Mouse (Mus musculus) liver, embryonic 14.5 days (tissue): ENCODE data around the gene Pou5f1. TPM values are rescaled to one million over a fixed set of nuclear protein-coding genes. Genes with fewer than 3 reads are reported as not detected.

Experiments
- ATAC-seq: fragments of 200-750 bp; cut with Nextera tagmentation; 2 replicates; pipeline ENCODE4 v1.8.0; 2017; ENCODE audit warnings: moderate number of reproducible peaks, mild to moderate bottlenecking, moderate library complexity; ENCODE audit not compliant: insufficient read depth
- DNase-seq, 3 experiments: peaks; one replicate each; pipeline ENCODE4 v3.0.0-alpha.2; 2012 to 2013; ENCODE audit warnings: low read depth in 3 of 3, low spot score in 3 of 3
- H3K27ac ChIP-seq: fragments of 300-500 bp; sonication (generic); 2 replicates; pipeline ENCODE4 v1.5.1; 2014; ENCODE audit warnings: moderate library complexity, mild to moderate bottlenecking, control low read depth, inconsistent platforms
- H3K27me3 ChIP-seq: fragments of 300-500 bp; sonication (generic); 2 replicates; pipeline ENCODE4 v1.6.1; 2014; ENCODE audit warnings: mild to moderate bottlenecking, low read length, moderate library complexity; ENCODE audit not compliant: control insufficient read depth, insufficient read depth
- H3K36me3 ChIP-seq: fragments of 300-500 bp; sonication (generic); replicated peaks from 2 replicates; pipeline ENCODE4 v1.6.1; 2014; ENCODE audit warnings: low read depth; ENCODE audit not compliant: control insufficient read depth, insufficient read depth
- H3K4me1 ChIP-seq, 2 experiments: fragments of 200-500 bp in 1 of 2; fragments of 300-500 bp in 1 of 2; sonication (generic) in 1 of 2; replicated peaks; 2 replicates each; pipeline ENCODE4 v1.6.1; 2012 to 2014; ENCODE audit warnings: antibody characterized with exemption in 1 of 2, inconsistent platforms in 1 of 2, low read length in 1 of 2; ENCODE audit not compliant: control insufficient read depth in 2 of 2, insufficient read depth in 2 of 2
- H3K4me2 ChIP-seq: fragments of 300-500 bp; sonication (generic); 2 replicates; pipeline ENCODE4 v1.6.1; 2014; ENCODE audit warnings: low read depth, mild to moderate bottlenecking, control low read depth, moderate library complexity
- H3K4me3 ChIP-seq, 2 experiments: fragments of 200-500 bp in 1 of 2; fragments of 300-500 bp in 1 of 2; sonication (generic) in 1 of 2; 2 replicates each; pipeline ENCODE4 v1.5.1; 2012 to 2014; ENCODE audit warnings: low read depth in 2 of 2, low read length in 2 of 2, mild to moderate bottlenecking in 2 of 2, control low read depth in 1 of 2, inconsistent platforms in 1 of 2, moderate library complexity in 1 of 2; ENCODE audit not compliant: insufficient read depth in 1 of 2
- H3K9ac ChIP-seq: fragments of 300-500 bp; sonication (generic); replicated peaks from 2 replicates; pipeline ENCODE4 v1.6.1; 2014; ENCODE audit warnings: mild to moderate bottlenecking, control low read depth, moderate library complexity
- H3K9me3 ChIP-seq: fragments of 300-500 bp; sonication (generic); 2 replicates; pipeline ENCODE4 v1.6.1; 2016; ENCODE audit warnings: low read length, mixed read lengths; ENCODE audit not compliant: control insufficient read depth
- CTCF ChIP-seq: IDR thresholded peaks from 2 replicates; pipeline ENCODE4 v1.5.1; 2016; ENCODE audit warnings: antibody characterized with exemption, low read depth, control low read depth
- EP300 ChIP-seq: IDR thresholded peaks from 2 replicates; pipeline ENCODE4 v1.6.1; 2016; ENCODE audit warnings: antibody characterized with exemption, low read depth
- WGBS: fragments of 180-500 bp; shearing (Covaris S2); extraction: QIAGEN DNeasy Blood & Tissue Kit; methylation state at CpG from one replicate; pipeline ENCODE4 v1.1.7; 2014; ENCODE audit not compliant: insufficient replicate concordance; 5-methylcytosine and 5-hydroxymethylcytosine counted together
- polyA plus RNA-seq, 2 experiments: library from polyadenylated mRNA; depleted of rRNA in 1 of 2; stranded (reverse) in 1 of 2; unstranded in 1 of 2; fragments of >200 nt; fragmentation: Nextera tagmentation in 1 of 2; extraction: Ambion mirVana in 1 of 2; gene quantifications; 2 replicates each; pipeline versions ENCODE4 v1.2.1 to v1.2.3; 2012 to 2014

Pou5f1 gene
- polyA plus RNA-seq, 2 experiments, result not detected

GRCm38 (mm10) chr17:35516652-35517500, 11.1 kb downstream of the Pou5f1 start, which contains the start of the genes Tcf19 and Cchcr1:
Tcf19 (minus strand) TSS chr17:35516824.
Cchcr1 (plus strand) TSS chr17:35517100.
- H3K36me3 ChIP-seq, result peaks cover 10% of the 10 kb centered on the region
- H3K9me3 ChIP-seq, result no peaks in the 10 kb centered on the region
- peak within 1 kb of the TSS; percentile 73 for H3K27ac ChIP-seq
- peaks cover 5 to 16% of the 10 kb centered on the region in 2 experiments for H3K4me1 ChIP-seq
- TF ChIP-seq EP300 (peak; percentile 68), CTCF (peak; percentile 36; the same call in 1 of the 2 replicates)
- H3K4me2 ChIP-seq, result peak within 1 kb of the TSS; percentile 85
- peak; percentile 97 to 98 (median 98) for DNase-seq
- no peaks in the 10 kb centered on the region for H3K27me3 ChIP-seq
- peak within 1 kb of the TSS; percentile 76 to 96 for H3K4me3 ChIP-seq
- under 1% methylated on average over 67 of the region's 67 CpGs for WGBS
- ATAC-seq, result peak; percentile 95
- H3K9ac ChIP-seq, result peak within 1 kb of the TSS; percentile 81

- TF ChIP-seq EP300 (no peak), CTCF (no peak)
- ATAC-seq (no peak), DNase-seq (no peak)
- H3K36me3 ChIP-seq, result peaks cover 8% of the 10 kb centered on the region
- H3K4me1 ChIP-seq, result peaks cover 5 to 16% of the 10 kb centered on the region in 2 experiments
- no peaks in the 10 kb centered on the region for H3K9me3 ChIP-seq
- peak overlapping the region; percentile 85 for H3K4me2 ChIP-seq
- peak overlapping the region; percentile 81 for H3K9ac ChIP-seq
- peak overlapping the region; percentile 32; the same call in 1 of the 2 replicates for H3K27ac ChIP-seq
- WGBS, result 15% methylated on average over 12 of the region's 12 CpGs
- peak overlapping the region; percentile 65 to 76 for H3K4me3 ChIP-seq
- H3K27me3 ChIP-seq, result no peaks in the 10 kb centered on the region
These were observed 11.7 kb downstream of the Pou5f1 start for GRCm38 (mm10) chr17:35517526-35517925.

GRCm38 (mm10) chr17:35524354-35524753, 18.5 kb downstream of the Pou5f1 start:
- ATAC-seq (no peak), DNase-seq (no peak)
- Histone ChIP-seq H3K27me3 (no peaks in the 10 kb centered on the region), H3K4me3 (no peak overlapping the region), H3K9ac (no peak overlapping the region), H3K36me3 (peaks cover 2% of the 10 kb centered on the region), H3K4me1 (no peaks in the 10 kb centered on the region), H3K9me3 (no peaks in the 10 kb centered on the region), H3K4me2 (no peak overlapping the region), H3K27ac (no peak overlapping the region)
- WGBS, result 80% methylated on average over 9 of the region's 9 CpGs
- no peak for TF ChIP-seq EP300
- no peak for TF ChIP-seq CTCF

GRCm38 (mm10) chr17:35526644-35527043, 20.8 kb downstream of the Pou5f1 start:
- TF ChIP-seq CTCF (no peak), EP300 (no peak)
- H3K4me1 ChIP-seq, result no peaks in the 10 kb centered on the region
- no peak overlapping the region for H3K4me2 ChIP-seq
- no peaks in the 10 kb centered on the region for H3K9me3 ChIP-seq
- no peaks in the 10 kb centered on the region for H3K27me3 ChIP-seq
- H3K36me3 ChIP-seq, result peaks cover 2% of the 10 kb centered on the region
- no peak overlapping the region for H3K9ac ChIP-seq
- WGBS, result 36% methylated on average over 8 of the region's 8 CpGs
- ATAC-seq, result no peak
- DNase-seq, result no peak
- no peak overlapping the region for H3K4me3 ChIP-seq
- H3K27ac ChIP-seq, result no peak overlapping the region

- Histone ChIP-seq H3K27me3 (no peaks in the 10 kb centered on the region), H3K36me3 (peaks cover 2% of the 10 kb centered on the region)
- DNase-seq, result no peak
These were observed 26.5 kb downstream of the Pou5f1 start for GRCm38 (mm10) chr17:35532360-35532759.

More at GRCm38 (mm10) chr17:35532360-35532759, 26.5 kb downstream of the Pou5f1 start:
- Histone ChIP-seq H3K27ac (no peak overlapping the region), H3K4me3 (no peak overlapping the region), H3K9me3 (no peaks in the 10 kb centered on the region), H3K4me2 (no peak overlapping the region), H3K4me1 (no peaks in the 10 kb centered on the region), H3K9ac (no peak overlapping the region)
- WGBS, result 2% methylated on average over 3 of the region's 3 CpGs
- no peak for ATAC-seq
- TF ChIP-seq CTCF (no peak), EP300 (no peak)
